Mouse (Mus musculus) neutrophil, adult 5-6 weeks (primary cell): ENCODE results near the gene Lrch1. TPM values are rescaled to one million over a fixed set of nuclear protein-coding genes. Genes with fewer than 3 reads are reported as not detected.

Experiments
- ATAC-seq: fragments of 151-379, 151-347 bp; 2 replicates; pipeline ENCODE4 v1.8.0; 2017; ENCODE audit warnings: mild to moderate bottlenecking, moderate TSS enrichment; ENCODE audit not compliant: insufficient number of reproducible peaks, poor library complexity, low FRiP score, severe bottlenecking; ENCODE audit errors: extremely low read depth
- total RNA-seq: library from RNA; stranded (forward); fragments of 200-1000 nt; gene quantifications from 2 replicates; pipeline ENCODE4 v1.2.3, GENCODE M21; 2017

Lrch1 gene
- total RNA-seq, 1 experiment from 2014 or later = 50.0 TPM

DNA sequence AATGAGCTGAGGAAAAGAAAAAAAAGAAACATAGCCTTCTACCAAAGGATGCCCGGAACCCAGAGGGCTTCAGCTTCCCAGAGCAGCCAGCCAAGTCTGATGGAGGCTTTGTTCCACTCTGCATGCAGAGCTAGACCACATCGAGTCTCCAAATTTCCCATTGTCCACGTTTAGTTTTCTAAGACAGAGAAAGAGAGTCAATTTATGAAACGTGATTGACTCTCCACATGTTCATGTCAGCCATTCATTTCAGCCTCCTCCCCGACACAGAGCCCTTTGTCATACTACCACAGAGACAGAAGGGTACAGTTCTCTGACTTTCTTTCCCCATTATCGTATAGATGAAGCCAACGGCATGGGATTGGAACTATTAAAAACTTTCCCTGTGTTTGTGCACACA is 108.9 kb downstream of the Lrch1 start:
- no peak for ATAC-seq

DNA sequence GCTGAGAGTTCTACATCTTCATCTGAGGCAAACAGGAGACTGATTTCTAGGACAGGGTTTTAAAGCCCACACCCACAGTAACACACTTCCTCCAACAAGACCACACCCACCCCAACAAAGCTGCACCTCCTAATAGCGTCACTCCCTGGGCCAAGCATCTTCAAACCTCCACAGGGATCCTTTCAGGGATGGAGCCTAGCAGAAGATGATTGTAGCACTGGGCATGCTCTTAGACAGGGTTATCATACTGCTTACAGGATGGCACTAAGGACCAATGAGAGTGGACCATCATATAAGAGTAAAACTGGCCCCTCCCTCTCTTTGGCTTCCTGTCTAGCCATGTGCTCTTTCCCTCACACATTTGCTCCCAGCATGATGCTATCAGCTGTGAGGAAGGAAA is 112.7 kb downstream of the Lrch1 start:
- ATAC-seq = 0 out of 2 replicates have a peak, but pooled peaks have one; percentile 19

GRCm38 (mm10) chr14:74834215-74834614 is 113.5 kb downstream of the Lrch1 start:
- no peak for ATAC-seq

DNA sequence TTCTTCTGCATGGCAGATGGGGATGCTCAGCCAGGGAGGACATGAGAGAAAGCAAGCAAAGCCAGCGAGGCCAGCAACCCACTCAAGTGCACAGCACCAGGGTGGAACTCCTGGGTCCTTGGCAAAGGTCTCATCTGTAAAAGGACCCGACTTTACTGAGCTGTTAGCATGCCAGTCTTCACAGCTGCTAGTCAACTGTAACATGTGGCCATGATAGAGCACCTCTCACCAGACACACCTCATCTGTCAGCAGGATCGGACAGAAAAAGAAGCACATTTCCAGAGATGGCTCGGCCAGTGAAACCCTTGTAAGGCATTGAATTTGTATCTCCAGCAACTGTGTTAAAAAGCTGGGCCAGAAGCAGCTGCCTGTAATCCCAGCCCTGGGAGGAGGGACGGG is 116.0 kb downstream of the Lrch1 start:
- ATAC-seq = no peak

GRCm38 (mm10) chr14:74831050-74831449 is 116.6 kb downstream of the Lrch1 start:
- ATAC-seq = no peak

GRCm38 (mm10) chr14:74830591-74830990 is 117.1 kb downstream of the Lrch1 start:
- ATAC-seq = no peak

- no peak for ATAC-seq
Observed at GRCm38 (mm10) chr14:74822757-74823680, 124.7 kb downstream of the Lrch1 start.

DNA sequence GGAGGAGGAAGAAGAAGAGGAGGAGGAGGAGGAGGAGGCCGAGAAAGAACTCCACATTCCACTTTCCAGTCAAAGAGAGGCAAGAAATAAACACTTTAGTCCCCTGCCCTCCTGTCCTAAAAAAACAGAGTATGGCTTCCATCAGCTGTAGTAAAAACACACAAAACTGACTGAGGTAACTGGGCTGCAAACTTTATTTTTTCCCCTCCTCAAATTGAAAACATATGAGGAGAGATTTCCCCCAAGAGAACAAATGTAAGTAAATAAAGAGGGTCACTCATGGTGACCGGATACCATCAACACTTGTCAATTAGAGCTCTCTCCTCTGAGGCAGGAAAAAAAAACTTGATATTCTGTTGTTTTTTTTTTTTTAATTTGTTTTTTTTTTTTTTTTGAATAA is 125.6 kb downstream of the Lrch1 start:
- no peak for ATAC-seq

DNA sequence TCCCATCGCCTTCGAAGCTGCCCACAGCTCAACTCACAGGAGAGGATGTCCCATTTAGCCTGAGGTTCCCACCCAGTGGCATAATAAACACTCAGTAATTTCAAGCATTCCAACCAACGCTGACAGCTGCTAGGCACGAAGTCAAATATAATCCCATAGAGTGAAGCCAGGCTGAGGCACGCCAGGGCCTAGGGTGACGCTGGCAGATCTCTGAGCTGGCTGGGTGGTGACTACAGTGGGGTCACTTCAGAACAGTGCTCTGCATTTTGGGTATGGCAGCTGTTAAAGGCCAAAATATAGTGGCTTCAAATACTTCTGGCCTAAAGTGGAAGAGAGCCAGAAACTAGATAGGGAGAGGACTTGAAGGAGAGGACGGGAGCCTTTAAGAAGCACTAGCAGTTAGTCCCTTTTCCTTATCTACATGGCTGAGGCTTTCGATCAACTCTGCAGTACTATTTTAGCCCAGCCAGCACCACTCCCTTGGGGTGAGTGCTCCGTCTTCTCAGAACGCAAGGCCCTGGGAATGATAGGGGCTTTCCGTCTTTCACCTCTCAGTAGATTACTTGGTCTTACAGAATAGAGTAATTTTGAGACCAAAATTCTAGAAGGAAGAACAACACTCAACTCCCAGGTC is 127.4 kb downstream of the Lrch1 start:
- no peak for ATAC-seq

- ATAC-seq = no peak
Observed at GRCm38 (mm10) chr14:74816705-74817104, 131.0 kb downstream of the Lrch1 start.

GRCm38 (mm10) chr14:74814848-74815789 is 132.6 kb downstream of the Lrch1 start:
- no peak for ATAC-seq

DNA sequence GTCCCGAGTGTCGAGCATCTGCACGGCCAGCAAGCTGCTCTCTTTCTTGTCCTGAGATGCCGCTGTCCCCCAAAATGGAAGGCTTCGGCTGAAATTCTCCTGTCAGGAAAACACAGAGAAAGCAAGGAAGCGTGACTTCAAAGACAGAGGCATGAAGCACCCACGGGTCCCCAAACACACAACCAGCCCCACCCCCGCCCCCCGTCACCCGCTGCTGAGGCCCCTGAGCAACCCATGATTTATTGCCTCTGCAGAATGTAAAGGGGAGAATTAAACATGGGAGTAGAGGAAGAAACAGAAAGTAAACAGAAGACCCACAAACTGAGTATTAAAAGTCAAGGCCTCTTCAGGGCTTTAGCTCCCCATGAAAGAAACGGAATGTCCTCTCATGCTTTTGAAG is 136.1 kb downstream of the Lrch1 start:
- no peak for ATAC-seq

- ATAC-seq = no peak
Observed at GRCm38 (mm10) chr14:74801961-74802360, 145.7 kb downstream of the Lrch1 start.

DNA sequence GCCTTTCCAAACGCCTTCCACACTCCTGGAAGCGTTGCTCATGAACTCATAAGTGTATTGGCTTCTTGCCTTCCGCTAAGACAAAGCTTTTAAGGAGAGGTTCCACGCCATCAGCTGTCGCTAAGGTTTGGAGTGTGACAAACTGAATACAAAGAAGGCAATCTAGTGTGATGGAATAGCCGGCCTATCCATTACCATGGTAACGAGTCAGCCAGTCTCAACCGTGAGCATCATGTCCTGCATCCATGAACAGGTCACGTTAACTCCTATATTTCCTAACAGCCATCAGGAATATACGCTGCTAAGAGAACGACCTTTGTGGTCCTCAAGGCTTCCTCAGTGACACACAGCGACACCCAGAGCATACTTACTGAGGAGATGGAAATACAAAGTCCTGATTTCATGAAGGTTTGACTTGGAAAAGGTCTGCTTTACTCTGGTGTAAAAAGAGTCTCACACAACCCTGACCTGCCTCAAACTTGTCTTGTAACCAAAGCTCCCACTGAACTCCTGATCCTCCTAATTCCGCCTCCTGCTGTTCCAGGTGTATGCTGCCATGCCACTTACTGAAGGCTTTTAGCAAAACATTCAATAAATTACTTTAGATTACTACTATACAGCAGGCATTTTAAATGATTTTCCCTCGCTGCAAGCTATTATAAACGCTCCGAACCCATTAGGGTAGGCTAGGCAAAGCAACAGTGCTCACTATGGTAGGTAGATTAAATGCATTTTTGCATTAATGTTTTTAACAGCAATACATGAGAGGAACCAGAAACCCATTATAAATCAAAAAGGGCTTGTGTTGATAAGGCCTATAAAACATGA is 149.4 kb downstream of the Lrch1 start:
- ATAC-seq = no peak

DNA sequence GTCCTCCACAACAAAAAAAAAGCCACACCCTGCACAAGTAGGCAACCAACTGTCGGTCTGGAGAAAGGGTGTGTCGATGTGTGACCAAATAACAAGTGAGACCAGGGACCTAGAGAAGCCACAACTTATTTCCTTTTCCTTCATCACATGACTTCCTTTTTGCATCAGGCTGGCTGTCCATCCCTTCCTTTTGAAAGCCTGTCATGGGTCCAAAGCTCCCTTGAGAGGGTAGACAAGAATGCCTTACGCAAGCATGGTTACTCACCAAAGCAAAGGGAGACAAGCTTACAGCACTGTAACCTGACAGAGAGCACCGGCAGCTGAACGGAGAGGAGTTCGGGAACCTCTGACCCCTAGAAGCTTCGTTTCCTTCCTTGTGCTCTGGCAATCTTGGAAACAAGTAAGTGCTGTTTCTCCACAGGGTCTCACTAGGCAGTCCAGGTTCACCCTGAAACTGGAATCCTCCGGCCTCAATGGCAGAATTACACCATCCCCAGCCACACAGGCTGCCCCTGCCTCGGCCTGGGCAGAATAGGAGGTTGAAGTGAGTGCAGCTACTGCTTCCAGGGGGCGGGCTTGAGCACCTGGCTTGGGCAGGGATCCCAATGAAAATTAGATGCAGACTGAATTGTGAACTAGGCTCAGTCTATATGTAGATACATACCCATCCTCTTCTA is 150.2 kb downstream of the Lrch1 start:
- no peak for ATAC-seq

GRCm38 (mm10) chr14:74794931-74795330 is 152.7 kb downstream of the Lrch1 start:
- no peak for ATAC-seq

DNA sequence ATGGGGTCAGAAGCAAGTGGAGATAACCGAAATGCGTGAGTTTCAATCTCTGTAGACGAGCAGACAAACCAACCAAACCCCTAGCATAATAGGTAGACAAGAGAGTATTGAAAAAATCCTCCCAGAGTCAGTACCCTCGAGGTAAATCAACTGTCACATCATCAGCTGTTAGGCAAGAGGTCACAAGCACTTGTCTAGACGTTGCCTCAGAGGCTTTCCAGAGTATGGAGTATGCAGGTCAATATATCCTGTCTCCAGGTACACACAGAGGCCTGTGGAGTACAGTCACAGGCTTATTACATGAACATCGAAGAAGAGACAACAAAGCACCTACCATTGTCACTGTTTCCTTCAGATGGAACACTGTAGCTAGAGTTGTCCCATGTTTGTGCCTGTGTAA is 154.9 kb downstream of the Lrch1 start:
- no peak for ATAC-seq

- ATAC-seq = no peak
Observed at GRCm38 (mm10) chr14:74790535-74790934, 157.1 kb downstream of the Lrch1 start.
